Mouse (Mus musculus): ENCODE results near the gene Creb5.
"Not testable (repeated sequence)": the region's sequence is repeated elsewhere in the genome, so short reads cannot be mapped to it uniquely, and the experiment has no call there.

GRCm38 (mm10) chr6:53402551-53402950 is 115.5 kb downstream of the Creb5 start:
- TF ChIP-seq CTCF, EP300 (IDR thresholded peaks at IDR 0.05): not testable (repeated sequence)

Measured in lung, postnatal 0 days (tissue).